Mouse (Mus musculus) cortical plate, adult 2 months (tissue): ENCODE results near the gene Mt4.

Source experiments
- CTCF ChIP-seq: fragments of 200-500 bp; IDR thresholded peaks from 2 replicates; pipeline ENCODE4 v1.5.1; 2011; ENCODE audit warnings: mild to moderate bottlenecking, control low read depth, low read length; ENCODE audit not compliant: insufficient read depth; ENCODE audit errors: extremely low read depth
- POLR2A ChIP-seq: fragments of 200-500 bp; IDR thresholded peaks from 2 replicates; pipeline ENCODE4 v1.6.1; 2011; ENCODE audit warnings: mild to moderate bottlenecking, low read length, control low read depth; ENCODE audit not compliant: insufficient read depth; ENCODE audit errors: extremely low read depth

DNA sequence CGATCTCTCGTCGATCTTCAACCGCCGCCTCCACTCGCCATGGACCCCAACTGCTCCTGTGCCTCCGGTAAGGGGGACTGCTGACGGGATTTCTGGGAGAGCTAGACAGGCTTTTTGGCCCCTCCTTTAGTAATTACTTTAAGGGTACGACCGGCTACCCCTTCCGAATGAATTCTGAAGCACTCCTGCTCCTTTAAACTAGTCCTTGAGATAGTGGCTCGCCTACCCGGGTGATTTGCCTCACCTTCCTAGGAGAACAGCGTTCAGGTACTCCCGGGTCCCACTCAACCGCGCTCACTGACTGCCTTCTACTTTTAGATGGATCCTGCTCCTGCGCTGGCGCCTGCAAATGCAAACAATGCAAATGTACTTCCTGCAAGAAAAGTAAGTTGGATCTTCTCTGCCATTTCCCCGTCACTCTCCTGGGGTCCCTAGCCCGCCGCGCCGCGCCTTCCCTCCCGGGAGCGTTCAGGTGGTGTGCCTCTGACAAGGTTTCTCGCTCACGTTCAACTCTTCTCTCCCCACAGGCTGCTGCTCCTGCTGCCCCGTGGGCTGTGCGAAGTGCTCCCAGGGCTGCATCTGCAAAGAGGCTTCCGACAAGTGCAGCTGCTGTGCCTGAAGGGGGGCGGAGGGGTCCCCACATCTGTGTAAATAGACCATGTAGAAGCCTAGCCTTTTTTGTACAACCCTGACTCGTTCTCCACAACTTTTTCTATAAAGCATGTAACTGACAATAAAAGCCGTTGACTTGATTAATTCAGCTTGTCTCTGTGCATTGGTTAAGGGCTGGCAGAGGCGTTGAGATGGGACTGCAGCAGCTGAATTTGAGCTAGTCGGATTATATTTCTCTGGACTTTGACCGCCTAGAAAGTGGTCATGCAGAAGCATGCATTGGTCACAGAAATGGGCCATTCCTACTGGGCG, 36.1 kb downstream of the Mt4 start:
- TF ChIP-seq POLR2A (no peak), CTCF (no peak)
